Mouse (Mus musculus): Measurements from ENCODE around the gene Gm43518.

Gm43518 gene

GRCm38 (mm10) chr5:123927118-123927517, at the start of gene Gm43518:
Gene Gm43518, plus strand, starts transcription at chr5:123927418.
- DNase-seq (ENCODE audit: low read depth, low spot score) = no peak

GRCm38 (mm10) chr5:123878056-123878455, 49.2 kb upstream of the Gm43518 start:
- no peak for DNase-seq (ENCODE audit: low read depth, low spot score)

DNA sequence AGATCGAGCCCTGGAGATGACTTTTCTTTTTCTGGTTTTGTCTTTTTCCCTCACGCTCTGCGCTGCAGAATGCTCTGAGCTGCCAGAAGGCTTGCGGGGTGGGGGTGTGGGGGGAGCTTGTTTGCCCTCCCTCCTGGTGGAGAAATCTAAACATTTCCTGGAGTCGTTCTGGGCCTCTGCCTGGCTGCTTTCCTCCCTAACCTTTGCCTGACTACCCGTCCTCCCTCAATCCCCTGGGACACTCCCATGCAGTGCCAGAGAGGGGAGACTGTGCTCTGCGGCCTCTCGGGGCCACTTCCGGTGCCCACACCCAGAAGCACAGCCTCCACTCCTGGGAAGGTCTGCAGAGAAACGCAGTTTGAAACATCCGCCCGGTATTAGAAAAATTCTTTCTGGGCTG, 47.3 kb upstream of the Gm43518 start, which contains the start of gene Hcar1:
Hcar1 (minus strand) TSS at position 93 of the 400 bp plus-strand sequence.
- DNase-seq (ENCODE audit: low read depth, low spot score) = no peak

DNA sequence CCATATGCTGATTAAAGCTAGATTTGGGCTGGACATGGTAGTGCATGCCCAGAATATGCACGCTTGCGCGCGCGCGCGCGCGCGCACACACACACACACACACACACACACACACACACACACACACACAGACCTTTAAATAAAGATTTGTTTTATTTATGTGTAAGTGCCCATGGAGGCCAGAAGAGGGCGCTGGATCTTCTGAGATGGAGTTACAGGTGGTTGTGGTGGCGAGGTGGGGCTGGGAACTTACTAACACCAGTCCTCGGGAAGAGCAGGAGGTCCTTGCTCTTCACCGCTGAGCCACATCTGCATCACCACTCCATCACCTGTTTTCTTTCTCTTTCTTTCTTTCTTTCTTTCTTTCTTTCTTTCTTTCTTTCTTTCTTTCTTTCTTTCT, 46.4 kb upstream of the Gm43518 start:
- DNase-seq (ENCODE audit: low read depth, low spot score) = no peak

GRCm38 (mm10) chr5:123883891-123884290, 43.3 kb upstream of the Gm43518 start:
- DNase-seq (ENCODE audit: low read depth, low spot score) = peak; percentile 37

- no peak for DNase-seq (ENCODE audit: low read depth, low spot score)
Observed at GRCm38 (mm10) chr5:123884332-123884731, 42.9 kb upstream of the Gm43518 start.

- no peak for DNase-seq (ENCODE audit: low read depth, low spot score)
Observed at GRCm38 (mm10) chr5:123886365-123886764, 40.9 kb upstream of the Gm43518 start.

GRCm38 (mm10) chr5:123890312-123890711, 36.9 kb upstream of the Gm43518 start:
- DNase-seq (ENCODE audit: low read depth, low spot score) = no peak

DNA sequence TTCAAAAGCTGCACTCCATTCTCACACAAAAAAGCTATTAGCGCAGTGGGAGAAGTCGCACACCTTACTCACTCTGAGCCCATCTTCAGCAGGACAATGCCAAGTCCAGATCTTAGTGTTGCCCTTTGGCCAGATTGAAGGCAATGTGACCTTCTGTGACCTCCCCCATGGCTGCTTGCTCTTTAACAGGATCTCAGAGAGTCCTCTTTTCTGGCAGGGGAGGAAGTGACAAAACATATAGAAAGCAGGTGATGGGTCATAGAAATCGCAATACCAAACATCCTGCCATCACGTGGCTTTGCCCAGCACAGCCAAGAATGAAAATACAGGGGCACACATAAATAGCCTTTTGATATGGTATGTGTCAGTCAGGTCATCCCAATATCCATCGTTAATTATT, 36.2 kb upstream of the Gm43518 start:
- DNase-seq (ENCODE audit: low read depth, low spot score) = no peak

DNA sequence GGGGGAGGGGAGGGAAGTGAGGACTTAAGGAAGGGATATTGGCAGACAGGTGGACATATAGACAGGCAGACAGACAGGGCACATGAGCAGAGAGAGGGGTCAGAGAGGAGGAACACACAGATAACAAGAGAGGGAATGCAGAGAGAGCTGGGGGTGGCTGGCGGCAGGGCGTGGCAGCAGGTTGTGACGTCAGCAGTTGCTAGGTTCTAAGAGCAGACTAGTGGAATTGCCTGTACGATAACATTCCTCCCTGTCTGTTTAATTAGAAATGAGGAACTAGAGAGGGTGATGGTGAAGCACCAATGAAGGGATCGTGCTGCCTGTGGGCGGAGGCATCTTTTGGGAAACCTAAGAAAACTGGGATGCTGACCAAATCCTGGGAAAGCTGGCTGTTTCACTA, 35.5 kb upstream of the Gm43518 start:
- peak; percentile 43 for DNase-seq (ENCODE audit: low read depth, low spot score)

- DNase-seq (ENCODE audit: low read depth, low spot score) = no peak
Observed at GRCm38 (mm10) chr5:123893520-123893919, 33.7 kb upstream of the Gm43518 start.

GRCm38 (mm10) chr5:123896395-123896794, 30.8 kb upstream of the Gm43518 start:
- DNase-seq (ENCODE audit: low read depth, low spot score) = no peak

DNA sequence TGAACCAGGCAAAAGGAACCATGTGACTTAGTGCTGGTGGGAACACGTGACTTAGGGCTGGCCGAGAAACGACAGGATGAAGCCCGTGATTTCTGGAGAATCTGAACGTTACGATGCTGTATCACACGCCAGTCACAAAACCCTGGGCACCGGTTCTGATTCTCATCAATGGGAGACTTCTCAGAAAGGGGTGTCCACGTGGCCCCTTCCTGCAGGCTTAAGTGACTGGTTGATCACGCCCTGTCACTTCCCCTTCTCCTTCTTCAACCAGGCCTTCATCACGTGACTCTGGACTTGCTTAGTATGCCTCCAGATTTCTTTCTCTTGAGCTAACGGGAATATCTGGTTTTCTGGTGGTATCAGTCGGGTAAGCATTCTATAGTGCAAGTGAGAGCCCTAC, 29.9 kb upstream of the Gm43518 start:
- DNase-seq (ENCODE audit: low read depth, low spot score) = peak; percentile 55

DNA sequence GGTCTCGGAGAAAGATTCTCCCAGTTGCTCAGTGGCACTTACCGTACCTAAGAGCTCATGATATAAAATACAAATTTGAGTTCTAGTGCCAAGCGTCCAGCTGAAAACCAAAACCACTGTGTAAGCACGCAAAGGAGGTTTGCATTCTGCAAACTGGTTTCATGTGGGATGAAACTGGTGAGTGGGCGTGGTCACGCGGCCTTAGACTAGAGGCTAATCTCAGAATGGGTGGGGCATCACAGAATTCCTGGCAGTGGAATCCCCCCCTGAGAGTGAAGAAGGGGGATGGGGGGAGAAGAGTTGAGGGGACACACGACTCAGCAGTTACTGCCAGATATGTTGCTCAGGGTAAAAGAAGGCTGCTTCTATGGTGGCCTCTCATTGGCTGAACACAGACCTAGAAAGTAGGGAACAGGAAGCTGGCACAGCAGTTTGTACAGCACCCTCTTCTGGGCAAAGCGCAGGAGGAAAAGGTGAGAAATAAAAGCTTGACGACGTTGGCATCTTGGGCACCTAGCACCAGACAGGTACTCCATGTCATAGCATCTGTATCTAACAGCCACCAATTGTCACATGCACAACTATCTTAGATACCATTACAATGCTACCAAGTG, 23.1 kb upstream of the Gm43518 start:
- DNase-seq (ENCODE audit: low read depth, low spot score) = no peak

GRCm38 (mm10) chr5:123906146-123906975, 20.9 kb upstream of the Gm43518 start:
- no peak for DNase-seq (ENCODE audit: low read depth, low spot score)

GRCm38 (mm10) chr5:123906976-123907630, 20.1 kb upstream of the Gm43518 start, which contains the start of gene Denr:
Gene Denr, plus strand, starts transcription at chr5:123907175.
- DNase-seq (ENCODE audit: low read depth, low spot score) = peak; percentile 98

- DNase-seq (ENCODE audit: low read depth, low spot score) = no peak
Observed at GRCm38 (mm10) chr5:123907631-123907977, 19.6 kb upstream of the Gm43518 start.

GRCm38 (mm10) chr5:123914852-123915251, 12.4 kb upstream of the Gm43518 start:
- no peak for DNase-seq (ENCODE audit: low read depth, low spot score)

- no peak for DNase-seq (ENCODE audit: low read depth, low spot score)
Observed at GRCm38 (mm10) chr5:123922112-123922511, 5.1 kb upstream of the Gm43518 start.

DNA sequence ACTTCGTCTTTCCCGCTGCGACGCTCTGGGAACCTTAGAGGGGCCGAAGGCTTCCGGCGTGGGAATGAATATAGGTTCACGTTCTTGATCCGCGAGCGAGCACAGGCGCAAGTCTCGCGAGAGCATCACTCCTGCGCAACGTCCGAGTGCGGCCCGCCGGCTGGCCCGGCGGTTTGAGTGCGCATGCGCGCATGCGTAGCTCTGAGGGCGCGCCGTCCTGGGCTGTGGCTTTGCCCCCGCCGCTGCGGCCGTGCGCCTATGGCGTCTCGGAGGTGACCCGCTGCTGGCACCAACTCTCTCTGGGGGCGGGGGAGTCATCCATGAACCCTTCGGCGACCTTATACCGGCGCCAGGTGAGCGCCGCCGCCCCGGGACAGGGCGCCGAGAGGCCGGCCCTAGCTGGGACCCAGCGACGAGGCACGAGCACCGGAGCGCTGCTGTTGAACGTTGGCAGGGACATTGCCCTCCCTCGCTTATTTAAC, 3.3 kb downstream of the Gm43518 start, which contains the start of gene Ccdc62:
Ccdc62 (plus strand) TSS at position 172 of the 482 bp plus-strand sequence.
- peak; percentile 98 for DNase-seq (ENCODE audit: low read depth, low spot score)

- DNase-seq (ENCODE audit: low read depth, low spot score) = no peak
Observed at GRCm38 (mm10) chr5:123931131-123931530, 3.9 kb downstream of the Gm43518 start.

- no peak for DNase-seq (ENCODE audit: low read depth, low spot score)
Observed at GRCm38 (mm10) chr5:123932927-123933326, 5.7 kb downstream of the Gm43518 start.
